21 mouse cellular contexts compared by ENCODE assay signal in the genomic region with DNA sequence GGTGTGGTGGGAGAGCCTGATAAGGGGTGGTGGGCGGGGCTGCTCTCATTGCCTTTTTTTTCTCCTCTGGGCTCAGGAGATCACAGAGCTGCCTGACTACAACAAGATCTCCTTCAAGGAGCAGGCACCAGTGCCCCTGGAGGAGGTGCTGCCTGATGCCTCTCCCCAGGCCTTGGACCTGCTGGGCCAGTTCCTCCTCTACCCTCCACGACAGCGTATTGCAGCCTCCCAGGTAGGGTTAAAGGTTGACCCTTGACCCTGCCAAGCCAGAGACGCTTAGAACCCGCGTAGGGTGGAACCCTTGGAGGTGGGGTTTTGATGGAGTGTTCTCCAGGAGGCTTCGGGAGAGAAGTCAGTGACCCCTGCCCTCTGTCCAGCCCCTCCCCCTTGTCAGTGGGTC. TPM values are rescaled to one million over a fixed set of nuclear protein-coding genes. Genes with fewer than 3 reads are reported as not detected.
"Had no signal": no experiment of that assay in that cellular context is flagged by ENCODE, and none has a peak within 500 bp of the region (broad histone marks: within the 10 kb centered on the region; RNA-seq: fewer than 3 reads in every experiment).

No protein-coding gene starts in this region.

- ATAC-seq: inflammation-experienced regulatory T-cells, adult 6 months; lung, postnatal 0 days had no signal

- H3K9me3 ChIP-seq: limb, embryonic 15.5 days; liver, embryonic 13.5 days; midbrain, embryonic 10.5 days; neural tube, embryonic 15.5 days; stomach, embryonic 15.5 days had no signal

- H3K4me1 ChIP-seq: stomach, embryonic 15.5 days had no signal

- H3K4me2 ChIP-seq: limb, embryonic 15.5 days; liver, embryonic 13.5 days; neural tube, embryonic 15.5 days; stomach, embryonic 15.5 days had no signal

- DNase-seq: liver, embryonic 13.5 days; lung, adult 18-20 months; lung, postnatal 36 days; midbrain, embryonic 14.5 days; right cerebral cortex, adult 18-20 months; spleen, adult 18-20 months; thymus, postnatal 36 days had no signal

- H3K9ac ChIP-seq: limb, embryonic 15.5 days; liver, embryonic 13.5 days; neural tube, embryonic 15.5 days; stomach, embryonic 15.5 days had no signal

- H3K27ac ChIP-seq: left cerebral cortex, adult 2 months; limb, embryonic 15.5 days; liver, embryonic 13.5 days; midbrain, embryonic 10.5 days; neural tube, embryonic 15.5 days; stomach, embryonic 15.5 days had no signal

- H3K4me3 ChIP-seq: left cerebral cortex, adult 2 months; limb, embryonic 15.5 days; liver, embryonic 13.5 days; midbrain, embryonic 10.5 days; myocyte; neural tube, embryonic 15.5 days; stomach, embryonic 15.5 days had no signal

- H3K36me3 ChIP-seq: midbrain, embryonic 10.5 days had no signal

- H3K27me3 ChIP-seq: limb, embryonic 15.5 days; liver, embryonic 13.5 days; neural tube, embryonic 15.5 days; stomach, embryonic 15.5 days had no signal

RNA-seq across cellular contexts. Expression of a gene that starts 59.8 kb away (rescaled TPM):
- total RNA-seq: layer of hippocampus, postnatal 25 days; left cerebral cortex, adult 2 months; left cerebral cortex, postnatal 25 days; megakaryocyte, adult 5-6 weeks had no signal
- polyA plus RNA-seq: inflammation-experienced regulatory T-cells, adult 6 months; limb, embryonic 11.5 days; limb, embryonic 15.5 days; liver, embryonic 13.5 days; lung, postnatal 0 days; midbrain, embryonic 10.5 days; midbrain, embryonic 14.5 days; myocyte; neural tube, embryonic 11.5 days; stomach, embryonic 15.5 days; thymus, postnatal 0 days had no signal
